Mouse (Mus musculus) heart, embryonic 11.5 days (tissue): Measurements from ENCODE around the gene Tmco3. TPM values are rescaled to one million over a fixed set of nuclear protein-coding genes. Genes with fewer than 3 reads are reported as not detected.

Experiments
- ATAC-seq: fragments of 200-750 bp; cut with Nextera tagmentation; replicated peaks from 2 replicates; pipeline ENCODE4 v1.8.0; 2017; ENCODE audit warnings: moderate library complexity; ENCODE audit not compliant: insufficient number of reproducible peaks, low FRiP score, low TSS enrichment
- H3K27ac ChIP-seq: fragments of 300-500 bp; sonication (generic); 2 replicates; pipeline ENCODE4 v1.5.1; 2014; ENCODE audit warnings: mild to moderate bottlenecking, low read depth, low read length
- H3K27me3 ChIP-seq: fragments of 300-500 bp; sonication (generic); 2 replicates; pipeline ENCODE4 v1.6.1; 2014; ENCODE audit warnings: mild to moderate bottlenecking, low read length, mixed read lengths; ENCODE audit not compliant: control insufficient read depth, insufficient read depth
- H3K36me3 ChIP-seq: fragments of 300-500 bp; sonication (generic); 2 replicates; pipeline ENCODE4 v1.6.1; 2014; ENCODE audit warnings: mild to moderate bottlenecking, low read length, moderate library complexity, mixed read lengths; ENCODE audit not compliant: control insufficient read depth, insufficient read depth
- H3K4me1 ChIP-seq: fragments of 300-500 bp; sonication (generic); 2 replicates; pipeline ENCODE4 v1.6.1; 2014; ENCODE audit warnings: low read length; ENCODE audit not compliant: control insufficient read depth, insufficient read depth
- H3K4me2 ChIP-seq: fragments of 300-500 bp; sonication (generic); 2 replicates; pipeline ENCODE4 v1.6.1; 2014; ENCODE audit warnings: mild to moderate bottlenecking, moderate library complexity
- H3K4me3 ChIP-seq: fragments of 300-500 bp; sonication (generic); 2 replicates; pipeline ENCODE4 v1.5.1; 2014; ENCODE audit warnings: low read depth, low read length
- H3K9ac ChIP-seq: fragments of 300-500 bp; sonication (generic); 2 replicates; pipeline ENCODE4 v1.6.1; 2014; ENCODE audit warnings: mild to moderate bottlenecking, low read depth, low read length, moderate library complexity
- H3K9me3 ChIP-seq: fragments of 300-500 bp; sonication (generic); replicated peaks from 2 replicates; pipeline ENCODE4 v1.6.1; 2016; ENCODE audit warnings: low read length; ENCODE audit not compliant: control insufficient read depth
- WGBS: fragments of 180-500 bp; shearing (Covaris S2); extraction: QIAGEN DNeasy Blood & Tissue Kit; methylation state at CpG from one replicate; pipeline ENCODE4 v1.1.7; 2014; ENCODE audit not compliant: insufficient replicate concordance; 5-methylcytosine and 5-hydroxymethylcytosine counted together
- polyA plus RNA-seq: library from polyadenylated mRNA; unstranded; fragments of >200 nt; fragmentation: Nextera tagmentation; extraction: Ambion mirVana; gene quantifications from 2 replicates; pipeline ENCODE4 v1.2.1, GENCODE M21; 2014

Gene Tmco3
- polyA plus RNA-seq, 1 experiment from 2014 or later: 34.4 TPM

DNA sequence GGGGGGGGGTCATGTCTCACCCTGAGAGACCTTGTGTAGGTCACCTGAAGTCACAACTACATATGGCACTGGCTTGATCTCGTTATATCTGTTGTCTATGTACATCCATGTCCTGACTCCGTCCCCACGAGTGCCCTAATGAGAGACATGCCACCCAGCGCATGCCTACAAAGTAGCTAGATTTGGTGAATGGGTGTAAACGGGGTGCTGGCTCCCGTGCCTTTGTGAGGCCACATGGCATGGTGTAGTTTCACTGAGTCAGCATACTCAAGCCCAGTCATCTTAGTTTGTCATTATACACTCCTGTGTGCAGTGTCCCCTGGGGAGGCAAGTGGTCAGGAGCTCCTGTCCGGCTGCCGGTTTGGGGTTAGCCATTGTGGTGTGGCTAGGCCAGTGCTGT lies 52.7 kb downstream of the Tmco3 start:
- H3K27me3 ChIP-seq: no peaks in the 10 kb centered on the region
- 90% methylated on average over 8 of the region's 8 CpGs for WGBS
- no peaks in the 10 kb centered on the region for H3K9me3 ChIP-seq
- peak overlapping the region; percentile 83; the same call in 1 of the 2 replicates for H3K4me2 ChIP-seq
- H3K4me3 ChIP-seq: no peak overlapping the region
- H3K4me1 ChIP-seq: peaks cover 20% of the 10 kb centered on the region
- 0 out of 2 replicates have a peak overlapping the region, but pooled peaks have one; percentile 28 for H3K9ac ChIP-seq
- ATAC-seq: no peak
- H3K36me3 ChIP-seq: peaks cover 30% of the 10 kb centered on the region
- no peak overlapping the region for H3K27ac ChIP-seq

GRCm38 (mm10) chr8:13342340-13342739 lies 54.4 kb downstream of the Tmco3 start:
- ATAC-seq: no peak
- no peak overlapping the region for H3K9ac ChIP-seq
- WGBS: 84% methylated on average over 2 of the region's 2 CpGs

DNA sequence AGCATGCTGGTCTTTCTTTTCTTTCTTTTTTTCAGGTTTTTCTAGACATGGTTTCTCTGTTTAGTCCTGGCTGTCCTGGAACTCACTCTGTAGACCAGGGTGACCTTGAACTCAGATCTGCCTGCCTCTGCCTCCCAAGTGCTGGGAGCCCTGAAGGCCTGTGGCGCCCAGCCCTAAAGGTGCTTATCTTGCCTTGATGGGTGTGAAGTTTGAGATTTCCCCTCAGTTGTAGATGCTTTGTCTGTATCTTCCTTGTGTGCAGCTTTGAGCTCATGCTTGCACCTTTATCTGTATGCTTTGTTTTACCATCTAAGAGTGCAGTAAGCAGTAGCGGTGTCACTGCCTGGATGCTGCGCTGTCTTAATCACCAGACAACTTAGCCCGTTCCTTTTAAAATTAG lies 55.1 kb downstream of the Tmco3 start:
- Histone ChIP-seq H3K9ac (no peak overlapping the region), H3K36me3 (peaks cover 47% of the 10 kb centered on the region), H3K4me2 (no peak overlapping the region), H3K27ac (no peak overlapping the region), H3K9me3 (no peaks in the 10 kb centered on the region), H3K4me3 (no peak overlapping the region), H3K4me1 (peaks cover 18% of the 10 kb centered on the region), H3K27me3 (no peaks in the 10 kb centered on the region)
- WGBS: 83% methylated on average over 4 of the region's 4 CpGs
- ATAC-seq: no peak

More at GRCm38 (mm10) chr8:13342340-13342739, 54.4 kb downstream of the Tmco3 start:
- Histone ChIP-seq H3K36me3 (peaks cover 42% of the 10 kb centered on the region), H3K27me3 (no peaks in the 10 kb centered on the region), H3K4me2 (no peak overlapping the region), H3K27ac (no peak overlapping the region), H3K9me3 (no peaks in the 10 kb centered on the region), H3K4me1 (peaks cover 20% of the 10 kb centered on the region), H3K4me3 (no peak overlapping the region)

DNA sequence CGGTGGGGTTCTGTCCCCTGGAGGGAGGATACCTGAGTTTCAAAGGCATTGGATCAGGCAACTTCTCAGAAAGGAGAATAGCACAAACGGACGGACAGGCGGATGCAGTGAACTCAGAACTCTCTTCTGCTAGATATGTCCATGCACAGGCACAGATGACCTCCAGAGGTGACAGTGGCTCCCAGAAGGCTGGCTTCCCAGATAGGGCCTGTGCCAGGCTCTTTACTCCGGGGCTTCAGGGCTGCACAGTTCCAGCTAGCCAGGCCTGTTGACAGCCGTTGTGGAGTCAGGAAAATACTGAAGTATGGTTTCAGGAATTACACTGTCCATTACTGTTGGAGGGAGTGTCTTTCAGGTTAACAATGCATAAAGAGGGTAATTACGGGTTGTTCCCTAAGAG lies 62.1 kb downstream of the Tmco3 start:
- H3K4me1 ChIP-seq: peaks cover 24% of the 10 kb centered on the region

GRCm38 (mm10) chr8:13351593-13351992 lies 63.6 kb downstream of the Tmco3 start:
- H3K4me1 ChIP-seq: peaks cover 24% of the 10 kb centered on the region
- peaks cover 47% of the 10 kb centered on the region for H3K36me3 ChIP-seq
- no peaks in the 10 kb centered on the region for H3K9me3 ChIP-seq
- no peak overlapping the region for H3K27ac ChIP-seq
- H3K27me3 ChIP-seq: no peaks in the 10 kb centered on the region
- no peak overlapping the region for H3K9ac ChIP-seq
- ATAC-seq: no peak
- no peak overlapping the region for H3K4me2 ChIP-seq
- H3K4me3 ChIP-seq: no peak overlapping the region
- 77% methylated on average over 5 of the region's 5 CpGs for WGBS

More for the DNA sequence above, 62.1 kb downstream of the Tmco3 start:
- no peak overlapping the region for H3K4me3 ChIP-seq
- no peaks in the 10 kb centered on the region for H3K9me3 ChIP-seq
- no peak for ATAC-seq
- no peak overlapping the region for H3K27ac ChIP-seq
- H3K9ac ChIP-seq: no peak overlapping the region
- H3K27me3 ChIP-seq: no peaks in the 10 kb centered on the region
- peaks cover 47% of the 10 kb centered on the region for H3K36me3 ChIP-seq
- H3K4me2 ChIP-seq: no peak overlapping the region
- 76% methylated on average over 7 of the region's 7 CpGs for WGBS

DNA sequence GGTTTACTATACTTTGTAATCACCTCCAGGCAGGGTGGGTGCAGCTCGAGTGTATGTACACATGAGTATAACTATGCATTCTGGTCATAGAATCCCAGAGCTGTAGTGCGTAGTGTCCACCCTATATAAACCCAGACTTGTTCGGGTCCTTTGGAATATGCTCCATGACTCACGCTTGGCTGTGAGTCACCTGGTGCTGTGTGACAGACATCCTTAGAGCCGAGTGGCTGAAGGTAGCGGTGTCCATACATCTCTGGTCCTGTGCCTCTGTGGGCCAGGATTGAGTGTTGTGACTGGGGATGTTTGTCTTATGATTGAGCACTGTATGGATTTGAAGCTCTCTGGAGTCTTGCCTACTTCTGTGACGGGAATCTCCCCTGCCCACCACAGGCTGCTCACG lies 64.6 kb downstream of the Tmco3 start:
- Histone ChIP-seq H3K27me3 (no peaks in the 10 kb centered on the region), H3K9ac (no peak overlapping the region), H3K4me1 (peaks cover 24% of the 10 kb centered on the region), H3K36me3 (peaks cover 46% of the 10 kb centered on the region), H3K9me3 (no peaks in the 10 kb centered on the region), H3K4me3 (no peak overlapping the region), H3K4me2 (no peak overlapping the region), H3K27ac (no peak overlapping the region)
- WGBS: 74% methylated on average over 8 of the region's 8 CpGs
- no peak for ATAC-seq

DNA sequence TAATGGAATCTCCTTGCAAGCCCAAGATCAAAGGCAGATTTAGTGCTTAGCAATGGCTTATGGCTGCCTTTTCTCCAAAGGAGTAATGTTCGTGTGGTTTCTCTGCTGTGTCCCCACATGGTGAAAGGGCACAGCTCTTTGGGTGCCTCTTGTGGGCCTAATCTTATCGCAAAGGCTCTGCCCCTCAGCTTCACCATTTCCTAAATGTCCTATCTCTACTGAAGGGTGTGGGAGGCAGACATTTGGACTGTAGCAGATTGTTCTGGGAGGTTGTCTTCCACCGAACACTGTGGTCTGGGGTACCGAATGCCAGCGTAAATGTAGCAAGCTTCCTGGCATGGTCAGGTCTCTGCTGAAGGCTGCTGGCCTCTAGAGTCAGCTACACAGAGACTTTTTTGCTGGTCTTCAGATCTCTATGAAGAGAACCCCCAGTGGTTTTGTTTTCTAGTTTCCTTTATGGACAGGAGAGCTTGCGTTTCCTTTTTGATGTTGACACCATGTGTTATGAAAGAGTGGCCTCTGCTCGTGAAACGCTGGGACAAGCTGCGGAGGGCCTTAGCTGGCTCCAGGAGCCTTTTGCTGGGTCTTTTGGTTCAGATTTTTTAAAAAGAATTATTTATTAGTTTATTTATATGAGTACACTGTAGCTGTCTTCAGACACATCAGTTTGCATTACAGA lies 65.3 kb downstream of the Tmco3 start:
- H3K36me3 ChIP-seq: peaks cover 45% of the 10 kb centered on the region
- WGBS: 69% methylated on average over 9 of the region's 9 CpGs
- H3K27ac ChIP-seq: no peak overlapping the region
- H3K9me3 ChIP-seq: no peaks in the 10 kb centered on the region
- no peak overlapping the region for H3K4me3 ChIP-seq
- H3K4me2 ChIP-seq: no peak overlapping the region
- no peaks in the 10 kb centered on the region for H3K27me3 ChIP-seq
- peaks cover 24% of the 10 kb centered on the region for H3K4me1 ChIP-seq
- no peak for ATAC-seq
- no peak overlapping the region for H3K9ac ChIP-seq

DNA sequence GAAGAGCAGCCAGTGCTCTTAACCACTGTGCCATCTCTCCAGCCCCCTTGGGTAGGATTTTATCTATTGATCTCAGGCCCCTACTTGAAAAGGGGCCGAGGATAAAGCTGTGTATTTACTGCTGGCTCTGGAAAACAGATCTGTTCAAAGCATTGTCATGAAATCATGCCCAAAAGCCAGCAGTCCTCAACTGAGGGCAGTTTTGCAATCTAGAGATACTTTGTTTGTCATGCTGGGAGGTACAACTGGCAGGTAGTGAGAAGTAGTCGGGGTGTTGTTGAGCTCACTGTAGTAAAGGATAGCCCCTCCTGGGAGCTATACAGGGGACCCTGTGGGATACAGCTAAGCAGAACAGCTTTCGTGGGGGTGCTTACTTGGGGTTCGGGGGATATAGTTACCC lies 65.9 kb downstream of the Tmco3 start:
- Histone ChIP-seq H3K9me3 (no peaks in the 10 kb centered on the region), H3K4me3 (no peak overlapping the region), H3K4me1 (peaks cover 24% of the 10 kb centered on the region), H3K27ac (no peak overlapping the region), H3K36me3 (peaks cover 51% of the 10 kb centered on the region), H3K9ac (no peak overlapping the region), H3K4me2 (no peak overlapping the region), H3K27me3 (no peaks in the 10 kb centered on the region)
- 78% methylated on average over 4 of the region's 4 CpGs for WGBS
- ATAC-seq: no peak

DNA sequence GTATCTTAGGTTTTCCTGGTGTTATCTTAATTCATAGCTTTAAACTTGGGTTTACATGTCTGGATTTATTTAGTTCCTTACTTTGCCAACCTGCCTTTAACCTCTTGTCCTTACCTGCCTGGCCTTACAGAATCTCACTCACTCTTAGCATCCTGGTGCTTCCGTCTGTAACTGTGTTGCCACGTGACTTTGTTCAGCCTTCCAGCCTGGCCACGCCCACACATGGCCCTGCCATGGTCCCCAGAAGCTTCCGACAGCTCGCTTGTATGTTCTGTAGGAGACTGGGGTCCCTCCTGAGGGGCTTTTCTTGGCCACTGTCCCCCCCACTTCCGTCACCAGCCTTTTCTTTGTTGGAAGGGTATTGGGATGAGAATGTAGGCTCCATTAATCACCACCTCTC lies 68.2 kb downstream of the Tmco3 start:
- ATAC-seq: no peak
- Histone ChIP-seq H3K36me3 (peaks cover 51% of the 10 kb centered on the region), H3K27ac (no peak overlapping the region), H3K9ac (no peak overlapping the region), H3K9me3 (no peaks in the 10 kb centered on the region), H3K4me2 (no peak overlapping the region), H3K4me1 (peaks cover 14% of the 10 kb centered on the region), H3K27me3 (no peaks in the 10 kb centered on the region), H3K4me3 (no peak overlapping the region)
- 89% methylated on average over 6 of the region's 6 CpGs for WGBS
